Mouse (Mus musculus) spleen, embryonic (tissue): ENCODE results near the gene Dnaja2.

ENCODE experiments used
- CTCF ChIA-PET: fragments of 350-600 bp; sonication (Branson Sonifier 250); formaldehyde crosslinking; loops from one replicate; lab custom pipeline; 2022; lab: Charles Lee

Gene Dnaja2

GRCm38 (mm10) chr8:85502381-85502780 is 52.8 kb downstream of the Dnaja2 start:
- CTCF ChIA-PET = no interaction called here

GRCm38 (mm10) chr8:85500955-85501685 is 54.0 kb downstream of the Dnaja2 start:
- CTCF ChIA-PET = no interaction called here

- CTCF ChIA-PET = no interaction called here
Observed at GRCm38 (mm10) chr8:85500460-85500859, 54.7 kb downstream of the Dnaja2 start.

GRCm38 (mm10) chr8:85498577-85498976 is 56.6 kb downstream of the Dnaja2 start:
- CTCF ChIA-PET = no interaction called here

GRCm38 (mm10) chr8:85496778-85497177 is 58.4 kb downstream of the Dnaja2 start:
- CTCF ChIA-PET = no interaction called here

- CTCF ChIA-PET = no interaction called here
Observed at GRCm38 (mm10) chr8:85496125-85496524, 59.0 kb downstream of the Dnaja2 start.

- CTCF ChIA-PET = interaction anchor here (0.6 kb wide), 1 partner anchor 503 kb away, joined by 3 read pairs; no protein-coding TSS in a partner anchor
Observed at GRCm38 (mm10) chr8:85492940-85493931, 61.9 kb downstream of the Dnaja2 start.

GRCm38 (mm10) chr8:85492125-85492875 is 62.8 kb downstream of the Dnaja2 start, which contains the start of gene Gpt2:
TSS of gene Gpt2 (plus strand) at chr8:85492576.
- CTCF ChIA-PET = no interaction called here

GRCm38 (mm10) chr8:85489546-85489945 is 65.6 kb downstream of the Dnaja2 start:
- CTCF ChIA-PET = no interaction called here

GRCm38 (mm10) chr8:85488631-85489030 is 66.5 kb downstream of the Dnaja2 start:
- CTCF ChIA-PET = interaction anchor here (0.6 kb wide), 1 partner anchor 16 kb away, joined by 6 read pairs; no protein-coding TSS in a partner anchor

GRCm38 (mm10) chr8:85487906-85488620 is 67.1 kb downstream of the Dnaja2 start:
- CTCF ChIA-PET = interaction anchor here (0.6 kb wide), 1 partner anchor 15 kb away, joined by 6 read pairs; no protein-coding TSS in a partner anchor
